Mouse (Mus musculus) lung, adult 10 weeks (tissue): Measurements from ENCODE around the gene Ppp3r2. TPM values are rescaled to one million over a fixed set of nuclear protein-coding genes. Genes with fewer than 3 reads are reported as not detected.

Experiments
- polyA plus RNA-seq: library from polyadenylated mRNA; stranded (reverse); fragments of 350-450 nt; fragmentation: Illumina TruSeq; extraction: RNeasy Lipid Tissue Mini Kit (QIAGEN cat#74804); gene quantifications from one replicate; pipeline ENCODE4 v1.2.3, GENCODE M21; 2014; ENCODE audit warnings: low read depth, low replicate concordance; ENCODE audit not compliant: insufficient read depth

Gene Ppp3r2
- not detected for polyA plus RNA-seq

GRCm38 (mm10) chr4:49681812-49682211, at the start of gene Ppp3r2:
Ppp3r2 (minus strand) TSS chr4:49682024.

DNA sequence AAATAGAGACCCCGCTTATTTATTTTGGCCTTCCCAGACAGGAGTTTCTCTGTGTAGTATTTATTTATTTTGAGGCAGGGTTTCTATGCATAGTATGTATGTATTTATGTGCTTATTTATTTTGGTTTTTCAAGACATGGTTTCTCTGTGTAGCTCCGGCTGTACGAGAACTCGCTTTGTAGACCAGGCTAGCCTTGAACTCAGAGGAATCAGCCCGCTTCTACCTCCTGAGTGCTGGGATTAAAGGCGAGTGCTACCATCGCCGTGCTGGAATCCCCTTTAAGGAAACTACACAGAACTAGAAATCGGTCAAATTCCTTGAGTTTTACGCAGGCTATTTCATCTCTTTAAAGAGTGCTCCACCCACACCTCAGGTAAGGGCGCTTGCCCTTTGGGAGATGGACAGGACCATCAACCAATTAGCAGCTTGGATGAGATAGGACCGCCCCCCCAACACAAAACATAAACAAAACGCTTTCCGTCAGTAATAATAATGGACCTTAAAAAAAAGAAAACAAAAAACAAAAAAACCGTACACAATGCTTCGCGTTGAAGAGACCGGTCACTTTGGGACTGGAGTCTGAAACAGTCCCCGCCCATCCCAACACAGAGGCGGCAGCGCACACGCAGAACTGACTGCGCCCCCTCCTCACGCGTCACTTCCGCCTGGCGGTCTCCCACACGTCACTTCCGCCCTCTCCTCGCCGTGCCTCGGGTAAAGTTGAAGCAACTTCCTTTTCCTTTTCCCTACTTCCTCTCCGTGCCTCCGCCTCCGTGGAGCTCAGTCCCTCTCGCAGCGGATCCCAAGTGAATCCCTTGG, 50.3 kb downstream of the Ppp3r2 start, which contains the start of gene Rnf20:
Gene Rnf20 (plus strand): TSS at position 688 of the 820 bp plus-strand sequence.

Other genes with a start within 250 kb of the Ppp3r2 start
- 0.48 TPM for gene Acnat1, start 208.1 kb downstream of the Ppp3r2 start, polyA plus RNA-seq
- not detected for gene Baat, start 175.5 kb downstream of the Ppp3r2 start, polyA plus RNA-seq
- gene Mrpl50, start 160.9 kb downstream of the Ppp3r2 start, polyA plus RNA-seq: 21.9 TPM
- gene Zfp189, start 160.8 kb downstream of the Ppp3r2 start, polyA plus RNA-seq: 2.0 TPM
- gene Aldob, start 132.5 kb downstream of the Ppp3r2 start, polyA plus RNA-seq: not detected
- 13.2 TPM for gene Tmem246, start 84.1 kb downstream of the Ppp3r2 start, polyA plus RNA-seq
- gene Rnf20, start 50.0 kb downstream of the Ppp3r2 start, polyA plus RNA-seq: 17.8 TPM
- gene Grin3a, start 163.7 kb upstream of the Ppp3r2 start, polyA plus RNA-seq: 0.06 TPM